Mouse (Mus musculus) myocyte (in vitro differentiated cells): Measurements from ENCODE around the gene Fdps. TPM values are rescaled to one million over a fixed set of nuclear protein-coding genes. Genes with fewer than 3 reads are reported as not detected.

ENCODE experiments used
- H3K27me3 ChIP-seq: one replicate; pipeline ENCODE4 v1.6.1; 2011; ENCODE audit not compliant: control insufficient read depth, insufficient read depth, insufficient read length
- H3K36me3 ChIP-seq: one replicate; pipeline ENCODE4 v1.6.1; 2011; ENCODE audit not compliant: control insufficient read depth, insufficient read depth
- H3K4me2 ChIP-seq: one replicate; pipeline ENCODE4 v1.6.1; 2011; ENCODE audit warnings: low read depth, control low read depth
- H3K4me3 ChIP-seq: one replicate; pipeline ENCODE4 v1.5.1; 2011; ENCODE audit warnings: mild to moderate bottlenecking, control low read depth, moderate library complexity
- H3K79me2 ChIP-seq: one replicate; pipeline ENCODE4 v1.6.1; 2011; ENCODE audit not compliant: control insufficient read depth, insufficient read depth
- H3ac ChIP-seq: one replicate; pipeline ENCODE4 v1.6.1; 2011; ENCODE audit not compliant: control insufficient read depth, insufficient read length
- CEBPB ChIP-seq: IDR thresholded peaks from 2 replicates; pipeline ENCODE4 v1.6.1; 2011; ENCODE audit warnings: mild to moderate bottlenecking, moderate library complexity; ENCODE audit not compliant: poor library complexity, insufficient read depth, severe bottlenecking
- E2F4 ChIP-seq: IDR thresholded peaks from one replicate; pipeline ENCODE4 v1.6.1; 2011; ENCODE audit warnings: mild to moderate bottlenecking, control low read depth, moderate library complexity; ENCODE audit not compliant: insufficient read depth
- MAX ChIP-seq: IDR thresholded peaks from one replicate; pipeline ENCODE4 v1.6.1; 2011; ENCODE audit warnings: low read depth, mild to moderate bottlenecking, control low read depth
- MYOD1 ChIP-seq, 3 experiments: IDR thresholded peaks; one replicate each; pipeline ENCODE4 v1.6.1; 2011; ENCODE audit warnings: control low read depth in 2 of 3, low read depth in 2 of 3, mild to moderate bottlenecking in 2 of 3, moderate library complexity in 1 of 3; ENCODE audit not compliant: insufficient read length in 2 of 3, control insufficient read depth in 1 of 3
- MYOG ChIP-seq, 3 experiments: IDR thresholded peaks; one replicate each; pipeline ENCODE4 v1.6.1; 2011; ENCODE audit warnings: control low read depth in 2 of 3, low read depth in 2 of 3, mild to moderate bottlenecking in 2 of 3; ENCODE audit not compliant: insufficient read length in 2 of 3, control insufficient read depth in 1 of 3, insufficient read depth in 1 of 3
- POLR2A ChIP-seq: IDR thresholded peaks from one replicate; pipeline ENCODE4 v1.6.1; 2011; ENCODE audit warnings: low read depth, mild to moderate bottlenecking, control low read depth, moderate library complexity; ENCODE audit not compliant: insufficient read length
- POLR2AphosphoS2 ChIP-seq: IDR thresholded peaks from one replicate; pipeline ENCODE4 v1.6.1; 2011; ENCODE audit warnings: low read depth, control low read depth; ENCODE audit not compliant: insufficient read length
- REST ChIP-seq: IDR thresholded peaks from one replicate; pipeline ENCODE4 v1.6.1; 2011; ENCODE audit warnings: mild to moderate bottlenecking, control low read depth, moderate library complexity; ENCODE audit not compliant: insufficient read depth, insufficient read length
- SRF ChIP-seq: IDR thresholded peaks from one replicate; pipeline ENCODE4 v1.6.1; 2011; ENCODE audit warnings: low read depth; ENCODE audit not compliant: control insufficient read depth, insufficient read length
- TCF12 ChIP-seq: IDR thresholded peaks from one replicate; pipeline ENCODE4 v1.6.1; 2011; ENCODE audit warnings: mild to moderate bottlenecking, control low read depth; ENCODE audit not compliant: poor library complexity, insufficient read depth, severe bottlenecking
- TCF3 ChIP-seq: IDR thresholded peaks from one replicate; pipeline ENCODE4 v1.6.1; 2011; ENCODE audit warnings: low read depth, control low read depth; ENCODE audit not compliant: insufficient read length
- USF1 ChIP-seq: IDR thresholded peaks from one replicate; pipeline ENCODE4 v1.6.1; 2011; ENCODE audit warnings: low read depth, mild to moderate bottlenecking, control low read depth, moderate library complexity
- polyA plus RNA-seq: library from polyadenylated mRNA; unstranded; fragments of >200 nt; fragmentation: generic; extraction: Trizol; gene quantifications from one replicate; pipeline ENCODE4 v1.2.1, GENCODE M21; 2012; ENCODE audit warnings: missing spikeins

Gene Fdps
- polyA plus RNA-seq, 1 experiment = 863 TPM

DNA sequence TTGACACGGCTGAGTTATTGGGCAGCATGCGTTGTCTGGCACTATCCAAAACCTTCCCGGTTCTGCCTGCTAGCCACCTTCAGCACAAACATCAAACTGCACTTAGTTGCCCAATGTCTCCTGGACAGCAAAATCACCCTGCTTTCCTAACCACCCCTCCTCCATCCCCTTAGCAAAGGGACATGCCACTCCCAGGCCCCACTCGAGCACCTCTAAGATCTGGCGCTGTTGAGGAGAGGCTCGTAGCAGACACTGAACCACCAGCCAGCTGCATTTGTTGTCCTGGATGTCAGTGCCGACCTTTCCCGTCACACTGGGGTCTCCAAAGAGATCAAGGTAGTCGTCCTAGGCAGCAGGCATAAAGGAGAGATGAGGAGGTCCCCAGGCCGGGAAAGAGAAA is 7.7 kb downstream of the Fdps start:
- Histone ChIP-seq H3K4me3 (no peak overlapping the region), H3K4me2 (no peak overlapping the region), H3K79me2 (peaks cover 27% of the 10 kb centered on the region), H3ac (no peak overlapping the region), H3K27me3 (no peaks in the 10 kb centered on the region), H3K36me3 (peaks cover 24% of the 10 kb centered on the region)
- TF ChIP-seq TCF12 (no peak), POLR2A (no peak), SRF (no peak), USF1 (no peak)

- Histone ChIP-seq H3ac (peak within 1 kb of the TSS; percentile 8), H3K27me3 (no peaks in the 10 kb centered on the region), H3K36me3 (peaks cover 19% of the 10 kb centered on the region), H3K4me2 (peak within 1 kb of the TSS; percentile 98), H3K4me3 (peak within 1 kb of the TSS; percentile 73), H3K79me2 (peaks cover 18% of the 10 kb centered on the region)
- peak; percentile 91 for TF ChIP-seq POLR2AphosphoS2
- TF ChIP-seq REST = no peak
- TF ChIP-seq USF1 = no peak
- no peak for TF ChIP-seq TCF3
- TF ChIP-seq E2F4 = no peak
- TF ChIP-seq MYOD1 (IDR thresholded peaks at IDR 0.05; ENCODE audit: control insufficient read depth in 1 of 3, insufficient read length in 2 of 3, low read depth in 2 of 3) = peak in 1 of 3 experiments; percentile 21
- TF ChIP-seq SRF = peak; percentile 21
- TF ChIP-seq MYOG (IDR thresholded peaks at IDR 0.05; ENCODE audit: control insufficient read depth in 1 of 3, insufficient read depth in 1 of 3, insufficient read length in 2 of 3, low read depth in 2 of 3) = no peak
- TF ChIP-seq MAX = no peak
- no peak for TF ChIP-seq CEBPB
- peak; percentile 69 for TF ChIP-seq POLR2A
- no peak for TF ChIP-seq TCF12
These were observed 8.6 kb downstream of the Fdps start, which contains the start of gene Rusc1 for GRCm38 (mm10) chr3:89093175-89093574. Rusc1 (minus strand) TSS chr3:89093311.

DNA sequence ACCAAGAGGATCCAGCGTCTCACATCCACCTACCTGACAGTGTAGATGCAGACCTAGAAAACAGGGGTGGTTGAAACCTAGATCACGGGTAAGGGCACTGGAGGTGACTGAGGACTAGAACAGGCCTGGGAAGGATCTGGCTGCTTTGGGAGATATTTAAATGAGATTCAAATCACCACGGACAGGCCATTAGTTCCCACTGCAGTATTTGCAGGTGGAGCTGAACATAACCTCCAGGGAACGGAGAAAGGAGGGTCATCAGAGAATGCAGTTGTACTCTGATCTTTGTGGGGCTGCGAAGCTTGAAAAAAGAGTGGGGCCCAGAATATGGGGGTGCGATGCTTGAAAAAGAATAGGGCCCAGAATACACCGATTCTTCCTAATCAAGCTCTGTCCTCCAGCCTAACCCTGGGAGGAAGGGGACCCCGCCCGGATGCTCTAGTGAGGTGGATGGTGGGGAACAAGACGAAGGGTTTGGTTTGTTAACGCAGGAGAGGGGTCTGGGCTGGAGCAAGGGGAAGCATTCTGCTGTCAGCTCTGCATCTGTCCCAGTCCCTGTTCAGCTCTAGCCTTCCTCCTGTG is 9.2 kb downstream of the Fdps start:
- peak overlapping the region; percentile 98 for H3K4me2 ChIP-seq
- peaks cover 13% of the 10 kb centered on the region for H3K79me2 ChIP-seq
- peaks cover 13% of the 10 kb centered on the region for H3K36me3 ChIP-seq
- peak overlapping the region; percentile 8 for H3ac ChIP-seq
- peak overlapping the region; percentile 73 for H3K4me3 ChIP-seq
- TF ChIP-seq MYOG (IDR thresholded peaks at IDR 0.05; ENCODE audit: control insufficient read depth in 1 of 3, insufficient read depth in 1 of 3, insufficient read length in 2 of 3, low read depth in 2 of 3) (no peak), TCF12 (no peak), REST (no peak)
- no peaks in the 10 kb centered on the region for H3K27me3 ChIP-seq

DNA sequence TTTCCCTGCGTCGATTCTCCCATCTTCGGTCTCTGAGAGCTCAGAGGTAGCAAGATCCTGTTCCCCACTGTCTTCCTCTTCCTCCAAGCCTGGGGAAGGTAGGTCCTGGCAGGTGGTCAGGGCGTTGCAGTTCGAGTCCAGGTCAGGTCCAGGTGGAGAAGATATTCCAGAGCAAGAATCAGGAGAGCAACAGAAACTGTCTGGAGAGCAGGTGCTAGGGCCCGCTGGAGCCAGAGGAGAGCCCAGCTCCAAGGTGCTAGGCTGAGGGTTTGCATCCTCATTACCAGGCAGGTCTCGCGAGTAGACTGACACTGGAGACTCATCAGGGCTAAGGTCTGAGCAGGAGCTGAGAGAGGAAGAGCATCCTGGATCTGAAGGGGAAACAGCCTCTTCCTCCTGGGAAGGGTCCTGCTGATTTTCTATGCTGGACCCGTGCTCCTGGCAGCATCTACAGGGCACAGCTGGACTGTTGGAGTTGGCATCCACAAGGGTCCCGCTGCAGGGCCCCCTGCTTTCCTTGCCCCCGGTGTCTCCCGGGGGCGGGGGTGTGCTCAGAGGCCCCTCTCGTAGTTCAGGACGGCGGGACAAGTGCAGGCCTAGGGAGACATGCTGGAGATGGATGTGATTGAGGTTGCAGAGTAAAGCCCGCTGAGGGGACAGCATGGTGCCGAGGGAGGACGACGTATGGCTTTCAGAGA is 9.8 kb downstream of the Fdps start:
- TF ChIP-seq REST = no peak
- no peak for TF ChIP-seq MYOD1 (IDR thresholded peaks at IDR 0.05; ENCODE audit: control insufficient read depth in 1 of 3, insufficient read length in 2 of 3, low read depth in 2 of 3)
- no peak for TF ChIP-seq MAX
- TF ChIP-seq POLR2A = no peak
- TF ChIP-seq TCF12 = no peak
- no peak for TF ChIP-seq USF1
- no peak for TF ChIP-seq CEBPB
- no peak for TF ChIP-seq POLR2AphosphoS2
- TF ChIP-seq SRF = no peak
- TF ChIP-seq E2F4 = no peak
- TF ChIP-seq MYOG (IDR thresholded peaks at IDR 0.05; ENCODE audit: control insufficient read depth in 1 of 3, insufficient read depth in 1 of 3, insufficient read length in 2 of 3, low read depth in 2 of 3) = no peak
- TF ChIP-seq TCF3 = no peak
- peak overlapping the region; percentile 39 for H3ac ChIP-seq

More for the DNA sequence above, 9.8 kb downstream of the Fdps start:
- peaks cover 6% of the 10 kb centered on the region for H3K79me2 ChIP-seq
- H3K4me3 ChIP-seq = peak overlapping the region; percentile 73
- peak overlapping the region; percentile 98 for H3K4me2 ChIP-seq
- H3K27me3 ChIP-seq = no peaks in the 10 kb centered on the region
- H3K36me3 ChIP-seq = peaks cover 7% of the 10 kb centered on the region
